Mouse (Mus musculus) CH12.LX (cell line): ENCODE measurements around the gene Hid1. TPM values are rescaled to one million over a fixed set of nuclear protein-coding genes. Genes with fewer than 3 reads are reported as not detected.

Experiments
- DNase-seq: peaks from one replicate; pipeline ENCODE4 v3.0.0-alpha.2; 2013; ENCODE audit errors: extremely low read depth
- H3K27ac ChIP-seq: 2 replicates; pipeline ENCODE4 v1.5.1; 2012; ENCODE audit warnings: low read depth, mild to moderate bottlenecking, control low read depth, moderate library complexity; ENCODE audit not compliant: insufficient read depth
- H3K27me3 ChIP-seq: replicated peaks from 2 replicates; pipeline ENCODE3; 2012; ENCODE audit warnings: inconsistent platforms
- H3K36me3 ChIP-seq, 2 experiments: replicated peaks in 1 of 2; 2 replicates each; pipeline versions ENCODE3 to v1.6.1; 2012; ENCODE audit warnings: inconsistent platforms in 1 of 2, low read length in 1 of 2, mild to moderate bottlenecking in 1 of 2, mixed read lengths in 1 of 2, moderate library complexity in 1 of 2; ENCODE audit not compliant: control insufficient read depth in 1 of 2, insufficient read depth in 1 of 2
- H3K4me1 ChIP-seq, 2 experiments: 2 replicates each; pipeline ENCODE4 v1.6.1; 2012; ENCODE audit warnings: inconsistent platforms in 1 of 2, moderate library complexity in 1 of 2; ENCODE audit not compliant: insufficient read depth in 2 of 2, control insufficient read depth in 1 of 2
- H3K4me2 ChIP-seq: 2 replicates; pipeline ENCODE4 v1.6.1; 2012; ENCODE audit warnings: low read depth, mild to moderate bottlenecking, control low read depth; ENCODE audit not compliant: poor library complexity, insufficient read depth, severe bottlenecking
- H3K4me3 ChIP-seq, 3 experiments: fragments of 150-350 bp in 1 of 3; sonication (generic) in 1 of 3; replicated peaks in 1 of 3; 2 replicates each; pipeline versions ENCODE3 to v1.5.1; 2011 to 2012; ENCODE audit warnings: low read depth in 2 of 3, low read length in 2 of 3, mild to moderate bottlenecking in 2 of 3, moderate library complexity in 2 of 3, control low read depth in 1 of 3, improper control_type of control experiment in 1 of 3, inconsistent platforms in 1 of 3, mixed read lengths in 1 of 3; ENCODE audit not compliant: poor library complexity in 1 of 3
- H3K79me2 ChIP-seq: replicated peaks from 2 replicates; pipeline ENCODE4 v1.6.1; 2012; ENCODE audit warnings: mild to moderate bottlenecking, moderate library complexity; ENCODE audit not compliant: control insufficient read depth, poor library complexity, insufficient read depth, severe bottlenecking; ENCODE audit errors: extremely low read depth
- H3K9ac ChIP-seq: 2 replicates; pipeline ENCODE4 v1.6.1; 2012; ENCODE audit warnings: low read depth, mild to moderate bottlenecking, control low read depth, moderate library complexity; ENCODE audit not compliant: insufficient read depth
- H3K9me3 ChIP-seq: replicated peaks from 2 replicates; pipeline ENCODE3; 2012; ENCODE audit warnings: low read length, inconsistent platforms, mixed read lengths
- BHLHE40 ChIP-seq: IDR thresholded peaks from 2 replicates; pipeline ENCODE4 v1.6.1; 2011; ENCODE audit warnings: mild to moderate bottlenecking, low read depth, low read length, improper control_type of control experiment
- CHD1 ChIP-seq: IDR thresholded peaks from 2 replicates; pipeline ENCODE4 v1.6.1; 2012; ENCODE audit warnings: low read depth, low read length, improper control_type of control experiment, inconsistent platforms
- CTCF ChIP-seq, 2 experiments: IDR thresholded peaks in 1 of 2; conservative IDR thresholded peaks in 1 of 2; 2 replicates each; pipeline ENCODE4 v1.5.1; 2011 to 2012; ENCODE audit warnings: low read depth in 2 of 2, low read length in 2 of 2, improper control_type of control experiment in 1 of 2, inconsistent platforms in 1 of 2, mild to moderate bottlenecking in 1 of 2, moderate library complexity in 1 of 2
- E2F4 ChIP-seq: IDR thresholded peaks from 2 replicates; pipeline ENCODE4 v1.6.1; 2011; ENCODE audit warnings: low read depth, low read length, improper control_type of control experiment; ENCODE audit not compliant: insufficient replicate concordance
- ELF1 ChIP-seq: IDR thresholded peaks from 2 replicates; pipeline ENCODE4 v1.6.1; 2014; ENCODE audit warnings: low read depth, mild to moderate bottlenecking, inconsistent platforms, low read length, improper control_type of control experiment
- ETS1 ChIP-seq: conservative IDR thresholded peaks from 2 replicates; pipeline ENCODE4 v1.6.1; 2012; ENCODE audit warnings: low read depth, mild to moderate bottlenecking, inconsistent platforms, low read length, improper control_type of control experiment, moderate library complexity
- GABPA ChIP-seq: IDR thresholded peaks from 2 replicates; pipeline ENCODE4 v1.6.1; 2012; ENCODE audit warnings: low read depth, low read length, improper control_type of control experiment, inconsistent platforms; ENCODE audit not compliant: insufficient replicate concordance
- IRF4 ChIP-seq: IDR thresholded peaks from 2 replicates; pipeline ENCODE4 v1.6.1; 2014; ENCODE audit warnings: low read depth, mild to moderate bottlenecking, inconsistent platforms, low read length, improper control_type of control experiment
- JUN ChIP-seq: IDR thresholded peaks from 2 replicates; pipeline ENCODE4 v1.6.1; 2011; ENCODE audit warnings: low read depth, mild to moderate bottlenecking, low read length, improper control_type of control experiment, moderate library complexity; ENCODE audit not compliant: insufficient read depth
- JUND ChIP-seq: conservative IDR thresholded peaks from 2 replicates; pipeline ENCODE4 v1.6.1; 2011; ENCODE audit warnings: low read depth, low read length, improper control_type of control experiment
- KAT2A ChIP-seq: IDR thresholded peaks from 2 replicates; pipeline ENCODE4 v1.6.1; 2012; ENCODE audit warnings: low read length, improper control_type of control experiment, inconsistent platforms; ENCODE audit not compliant: insufficient replicate concordance
- MAX ChIP-seq: IDR thresholded peaks from 2 replicates; pipeline ENCODE4 v1.6.1; 2011; ENCODE audit warnings: low read length, improper control_type of control experiment
- MAZ ChIP-seq: IDR thresholded peaks from 2 replicates; pipeline ENCODE4 v1.6.1; 2012; ENCODE audit warnings: low read depth, mild to moderate bottlenecking, inconsistent platforms, low read length, improper control_type of control experiment, moderate library complexity
- MEF2A ChIP-seq: IDR thresholded peaks from 2 replicates; pipeline ENCODE4 v1.6.1; 2014; ENCODE audit warnings: low read depth, mild to moderate bottlenecking, inconsistent platforms, low read length, improper control_type of control experiment, borderline replicate concordance
- MXI1 ChIP-seq: IDR thresholded peaks from 2 replicates; pipeline ENCODE4 v1.6.1; 2011; ENCODE audit warnings: mild to moderate bottlenecking, low read depth, low read length, improper control_type of control experiment
- NELFE ChIP-seq: IDR thresholded peaks from 2 replicates; pipeline ENCODE4 v1.6.1; 2011; ENCODE audit warnings: low read depth, low read length, improper control_type of control experiment
- NRF1 ChIP-seq: IDR thresholded peaks from 2 replicates; pipeline ENCODE4 v1.6.1; 2014; ENCODE audit warnings: low read depth, mild to moderate bottlenecking, inconsistent platforms, low read length, improper control_type of control experiment, moderate library complexity
- POLR2A ChIP-seq: IDR thresholded peaks from 2 replicates; pipeline ENCODE4 v1.6.1; 2011; ENCODE audit warnings: low read depth, mild to moderate bottlenecking, improper control_type of control experiment, low read length
- POLR2AphosphoS2 ChIP-seq: IDR thresholded peaks from 2 replicates; pipeline ENCODE4 v1.6.1; 2011; ENCODE audit warnings: low read depth, low read length, improper control_type of control experiment
- RAD21 ChIP-seq: IDR thresholded peaks from 2 replicates; pipeline ENCODE4 v1.6.1; 2011; ENCODE audit warnings: low read depth, mild to moderate bottlenecking, low read length, improper control_type of control experiment, moderate library complexity
- RCOR1 ChIP-seq: conservative IDR thresholded peaks from 2 replicates; pipeline ENCODE4 v1.6.1; 2012; ENCODE audit warnings: low read depth, mild to moderate bottlenecking, inconsistent platforms, low read length, improper control_type of control experiment
- SMC3 ChIP-seq: IDR thresholded peaks from 2 replicates; pipeline ENCODE4 v1.6.1; 2011; ENCODE audit warnings: low read depth, low read length, improper control_type of control experiment
- TCF12 ChIP-seq: IDR thresholded peaks from 2 replicates; pipeline ENCODE4 v1.6.1; 2014; ENCODE audit warnings: low read depth, mild to moderate bottlenecking, inconsistent platforms, low read length, improper control_type of control experiment
- UBTF ChIP-seq: IDR thresholded peaks from 2 replicates; pipeline ENCODE4 v1.6.1; 2012; ENCODE audit warnings: low read depth, mild to moderate bottlenecking, inconsistent platforms, low read length, improper control_type of control experiment, moderate library complexity
- ZC3H11A ChIP-seq: IDR thresholded peaks from 2 replicates; pipeline ENCODE4 v1.6.1; 2012; ENCODE audit warnings: low read depth, mild to moderate bottlenecking, inconsistent platforms, low read length, improper control_type of control experiment
- ZKSCAN1 ChIP-seq: IDR thresholded peaks from 2 replicates; pipeline ENCODE4 v1.6.1; 2012; ENCODE audit warnings: low read depth, inconsistent platforms, low read length, improper control_type of control experiment, borderline replicate concordance
- ZNF384 ChIP-seq: IDR thresholded peaks from 2 replicates; pipeline ENCODE4 v1.6.1; 2012; ENCODE audit warnings: low read depth, low read length, improper control_type of control experiment, inconsistent platforms
- dilution Hi-C: fragments of 300-500 bp; cut with MboI; formaldehyde crosslinking; loops from 2 replicates; pipeline ENCODE4 v1.14.3; 2020; ENCODE audit warnings: low sequenced_read_pairs; ENCODE audit not compliant: extremely low pct_unique_long_range_greater_than_20kb, extremely low pct_ligation_motif_present
- in situ Hi-C: fragments of 300-500 bp; cut with MboI; formaldehyde crosslinking; loops from 3 replicates; pipeline ENCODE4 v1.14.3; 2019; ENCODE audit warnings: low sequenced_read_pairs, low pct_ligation_motif_present, low pct_unique_long_range_greater_than_20kb, mixed read lengths
- polyA plus RNA-seq: library from polyadenylated mRNA; unstranded; fragments of >175 nt; gene quantifications from 2 replicates; pipeline ENCODE4 v1.2.1, GENCODE M21; 2012; ENCODE audit warnings: low read depth; ENCODE audit not compliant: insufficient read length
- total RNA-seq, 2 experiments: library from RNA; depleted of rRNA; stranded (reverse); fragments of 300-350 nt in 1 of 2; fragments of >200 nt in 1 of 2; gene quantifications; 2 replicates each; pipeline ENCODE4 v1.2.3; 2012 to 2014

The Hid1 gene
- total and polyA plus RNA-seq, 3 experiments: 0.12 to 3.6 (median 0.36) TPM

DNA sequence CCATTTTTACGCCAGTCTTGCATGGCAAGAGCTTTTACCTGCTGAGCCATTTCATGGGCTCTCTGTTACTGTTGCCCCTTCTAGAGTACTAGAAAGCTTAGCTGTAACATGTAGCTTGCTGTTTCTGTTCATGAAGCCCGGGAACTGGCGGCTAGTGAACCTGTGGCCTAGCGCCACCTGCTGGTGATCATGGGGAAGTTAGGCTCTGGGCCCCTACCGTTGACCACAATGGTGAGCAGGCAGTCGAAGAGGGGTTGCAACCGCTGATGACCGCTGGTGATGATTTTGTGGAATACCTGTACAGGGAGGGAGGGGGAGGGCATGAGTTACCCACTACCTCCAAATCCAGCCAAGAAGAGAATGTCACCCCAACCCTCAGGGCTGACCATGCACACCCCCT is 13.4 kb downstream of the Hid1 start:
- peaks cover 15% of the 10 kb centered on the region for H3K9me3 ChIP-seq
- H3K36me3 ChIP-seq: no peaks in the 10 kb centered on the region
- H3K27ac ChIP-seq: no peak overlapping the region
- no peak overlapping the region for H3K4me2 ChIP-seq
- no peaks in the 10 kb centered on the region for H3K79me2 ChIP-seq
- peaks cover 3% of the 10 kb centered on the region in 2 experiments; a peak in 2 of 4 replicates for H3K4me1 ChIP-seq
- DNase-seq: peak; percentile 85
- in situ Hi-C loops: loop anchor here (10.0 kb wide), 1 partner anchor 361 kb away; no protein-coding TSS in a partner anchor
- no peak overlapping the region for H3K4me3 ChIP-seq
- peaks cover 88% of the 10 kb centered on the region for H3K27me3 ChIP-seq
- TF ChIP-seq MAZ (peak; percentile 44; the same call in 1 of the 2 replicates), KAT2A (no peak), MAX (no peak), ZKSCAN1 (no peak), CTCF (conservative IDR thresholded peaks at IDR 0.05 in 1 of 2, IDR thresholded peaks at IDR 0.05 in 1 of 2; ENCODE audit: low read depth in 2 of 2, low read length in 2 of 2) (peak; percentile 96 to 97), SMC3 (peak; percentile 98), UBTF (no peak), JUND (no peak), MXI1 (no peak), POLR2AphosphoS2 (no peak), ZC3H11A (peak; percentile 66), NELFE (no peak), BHLHE40 (no peak), IRF4 (0 out of 2 replicates have a peak, but pooled peaks have one; percentile 18), ZNF384 (no peak), RAD21 (peak; percentile 86), CHD1 (no peak), NRF1 (no peak), E2F4 (no peak), ELF1 (0 out of 2 replicates have a peak, but pooled peaks have one; percentile 13), ETS1 (no peak), GABPA (no peak), POLR2A (no peak), TCF12 (peak; percentile 22; the same call in 1 of the 2 replicates), JUN (no peak), MEF2A (no peak), RCOR1 (no peak)
- dilution Hi-C loops: no loop called here
- H3K9ac ChIP-seq: no peak overlapping the region
